Mouse (Mus musculus): Measurements from ENCODE around the gene Inha. TPM values are rescaled to one million over a fixed set of nuclear protein-coding genes. Genes with fewer than 3 reads are reported as not detected.

Gene Inha
- polyA plus RNA-seq, 1 experiment from 2014 or later, result 4.1 TPM

- Histone ChIP-seq H3K9me3 (replicated peaks) (no peaks in the 10 kb centered on the region), H3K4me2 (peak overlapping the region; percentile 91), H3K27ac (no peak overlapping the region), H3K36me3 (peaks cover 22% of the 10 kb centered on the region), H3K9ac (no peak overlapping the region), H3K4me1 (replicated peaks) (peaks cover 28% of the 10 kb centered on the region), H3K27me3 (peaks cover 70% of the 10 kb centered on the region), H3K4me3 (peak overlapping the region; percentile 85)
- ATAC-seq (replicated peaks; ENCODE audit: insufficient number of reproducible peaks, insufficient read depth, low FRiP score, low read depth), result no peak
- 12% methylated on average over 35 of the region's 35 CpGs for WGBS
These were observed 29.5 kb upstream of the Inha start for GRCm38 (mm10) chr1:75477264-75477965.

- no peak for ATAC-seq (replicated peaks; ENCODE audit: insufficient number of reproducible peaks, insufficient read depth, low FRiP score, low read depth)
- peak overlapping the region; percentile 85 for H3K4me3 ChIP-seq
- H3K27ac ChIP-seq, result no peak overlapping the region
- peaks cover 22% of the 10 kb centered on the region for H3K36me3 ChIP-seq
- WGBS, result 48% methylated on average over 3 of the region's 3 CpGs
- peaks cover 70% of the 10 kb centered on the region for H3K27me3 ChIP-seq
- H3K4me1 ChIP-seq (replicated peaks), result peaks cover 30% of the 10 kb centered on the region
- H3K9me3 ChIP-seq (replicated peaks), result no peaks in the 10 kb centered on the region
- peak overlapping the region; percentile 91 for H3K4me2 ChIP-seq
- H3K9ac ChIP-seq, result no peak overlapping the region
These were observed 28.9 kb upstream of the Inha start for GRCm38 (mm10) chr1:75477966-75478290.

DNA sequence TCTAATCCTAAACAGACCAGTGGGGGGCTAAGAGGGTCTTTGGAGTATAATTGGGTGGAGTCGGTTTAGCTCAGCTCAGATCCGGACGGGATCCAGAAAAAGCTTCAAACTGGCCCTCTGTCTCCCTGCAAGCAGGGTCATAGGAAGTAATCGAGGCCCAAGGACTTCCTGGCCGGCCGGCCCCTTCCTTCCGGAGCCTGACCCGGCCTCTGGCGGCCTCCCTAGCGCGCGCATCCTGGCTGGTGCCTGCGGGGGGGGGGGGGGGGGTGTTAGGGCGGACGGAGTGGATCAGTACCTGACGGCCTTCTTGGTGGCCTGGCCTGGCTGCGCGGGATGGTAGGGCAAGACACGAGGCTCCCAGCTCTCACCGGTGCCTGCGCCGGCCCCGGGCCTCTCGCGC is 28.4 kb upstream of the Inha start:
- no peak; the same call in 1 of the 2 replicates for ATAC-seq (replicated peaks; ENCODE audit: insufficient number of reproducible peaks, insufficient read depth, low FRiP score, low read depth)

GRCm38 (mm10) chr1:75478916-75479634 is 27.8 kb upstream of the Inha start, which contains the start of the genes Chpf and Tmem198:
Gene Chpf (minus strand): TSS chr1:75479307.
Gene Tmem198 (plus strand): TSS chr1:75479532.
- H3K9ac ChIP-seq, result peak within 1 kb of the TSS; percentile 74
- peaks cover 74% of the 10 kb centered on the region for H3K27me3 ChIP-seq
- H3K9me3 ChIP-seq (replicated peaks), result no peaks in the 10 kb centered on the region
- WGBS, result under 1% methylated on average over 53 of the region's 76 CpGs
- peak within 1 kb of the TSS; percentile 92 for H3K27ac ChIP-seq
- peaks cover 30% of the 10 kb centered on the region for H3K4me1 ChIP-seq (replicated peaks)
- ATAC-seq (replicated peaks; ENCODE audit: insufficient number of reproducible peaks, insufficient read depth, low FRiP score, low read depth), result peak; percentile 90
- H3K36me3 ChIP-seq, result peaks cover 20% of the 10 kb centered on the region
- peak within 1 kb of the TSS; percentile 91 for H3K4me2 ChIP-seq
- peak within 1 kb of the TSS; percentile 85 for H3K4me3 ChIP-seq

More for the DNA sequence above, 28.4 kb upstream of the Inha start:
- H3K27me3 ChIP-seq, result peaks cover 70% of the 10 kb centered on the region
- peak overlapping the region; percentile 92 for H3K27ac ChIP-seq
- WGBS, result under 1% methylated on average over 19 of the region's 25 CpGs
- peaks cover 22% of the 10 kb centered on the region for H3K36me3 ChIP-seq
- H3K4me3 ChIP-seq, result peak overlapping the region; percentile 85
- H3K9me3 ChIP-seq (replicated peaks), result no peaks in the 10 kb centered on the region
- H3K9ac ChIP-seq, result peak overlapping the region; percentile 74
- H3K4me1 ChIP-seq (replicated peaks), result peaks cover 30% of the 10 kb centered on the region
- H3K4me2 ChIP-seq, result peak overlapping the region; percentile 91

DNA sequence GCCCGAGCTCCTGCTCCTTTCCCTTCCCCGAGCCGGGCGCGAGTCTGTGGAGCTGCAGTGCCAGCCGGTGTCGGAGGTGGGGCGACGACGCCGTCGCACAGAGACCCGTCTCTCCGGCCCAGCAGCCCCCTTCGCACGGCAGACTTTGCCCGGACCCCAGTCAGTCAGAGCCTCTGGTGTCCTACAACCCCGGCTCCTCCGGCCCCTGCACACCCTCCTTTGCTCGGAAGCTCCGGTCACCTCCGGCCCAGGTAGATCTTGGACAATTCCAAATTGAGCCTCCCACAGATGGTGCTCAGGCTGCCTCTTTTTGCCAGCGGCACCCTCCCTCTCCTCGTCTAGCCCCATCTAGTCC is 27.3 kb upstream of the Inha start:
- ATAC-seq (replicated peaks; ENCODE audit: insufficient number of reproducible peaks, insufficient read depth, low FRiP score, low read depth), result no peak
- Histone ChIP-seq H3K27me3 (peaks cover 76% of the 10 kb centered on the region), H3K4me2 (peak overlapping the region; percentile 91), H3K9ac (no peak overlapping the region), H3K4me3 (peak overlapping the region; percentile 85), H3K4me1 (replicated peaks) (peaks cover 30% of the 10 kb centered on the region), H3K27ac (peak overlapping the region; percentile 92; the same call in 1 of the 2 replicates), H3K36me3 (peaks cover 17% of the 10 kb centered on the region), H3K9me3 (replicated peaks) (no peaks in the 10 kb centered on the region)
- 2% methylated on average over 21 of the region's 24 CpGs for WGBS

GRCm38 (mm10) chr1:75480036-75480435 is 26.8 kb upstream of the Inha start:
- ATAC-seq (replicated peaks; ENCODE audit: insufficient number of reproducible peaks, insufficient read depth, low FRiP score, low read depth), result no peak
- Histone ChIP-seq H3K4me1 (replicated peaks) (peaks cover 30% of the 10 kb centered on the region), H3K36me3 (peaks cover 14% of the 10 kb centered on the region), H3K9ac (no peak overlapping the region), H3K9me3 (replicated peaks) (no peaks in the 10 kb centered on the region), H3K27me3 (peaks cover 76% of the 10 kb centered on the region), H3K4me2 (peak overlapping the region; percentile 91), H3K27ac (no peak overlapping the region), H3K4me3 (peak overlapping the region; percentile 85)
- 24% methylated on average over 13 of the region's 13 CpGs for WGBS

GRCm38 (mm10) chr1:75480735-75481134 is 26.1 kb upstream of the Inha start:
- no peaks in the 10 kb centered on the region for H3K9me3 ChIP-seq (replicated peaks)
- ATAC-seq (replicated peaks; ENCODE audit: insufficient number of reproducible peaks, insufficient read depth, low FRiP score, low read depth), result no peak

DNA sequence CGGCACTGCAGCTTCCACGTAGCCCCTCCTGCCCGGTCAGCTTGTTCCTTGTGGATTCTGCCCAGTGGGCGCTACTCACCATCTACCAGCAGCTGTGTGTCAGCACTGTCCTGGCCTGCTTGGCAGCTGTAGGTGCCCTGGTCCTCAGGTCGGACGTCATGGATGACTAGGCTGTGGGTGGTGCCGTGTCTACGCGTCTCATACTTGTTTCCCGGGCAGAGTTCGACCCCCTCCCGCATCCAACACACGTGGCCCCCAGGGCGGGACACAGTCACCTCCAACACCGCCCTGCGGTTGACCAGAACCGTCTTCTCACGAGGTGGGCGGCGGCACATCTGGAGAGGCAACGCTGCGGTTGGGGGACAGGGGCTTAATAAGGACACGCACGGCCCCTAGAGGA is 20.3 kb upstream of the Inha start:
- H3K27ac ChIP-seq, result no peak overlapping the region
- peak overlapping the region; percentile 75; the same call in 1 of the 2 replicates for H3K4me2 ChIP-seq
- peaks cover 74% of the 10 kb centered on the region for H3K27me3 ChIP-seq
- WGBS, result 35% methylated on average over 24 of the region's 24 CpGs
- peaks cover 24% of the 10 kb centered on the region for H3K4me1 ChIP-seq (replicated peaks)
- no peak overlapping the region for H3K9ac ChIP-seq
- peaks cover 54% of the 10 kb centered on the region for H3K36me3 ChIP-seq
- no peak overlapping the region for H3K4me3 ChIP-seq
- ATAC-seq (replicated peaks; ENCODE audit: insufficient number of reproducible peaks, insufficient read depth, low FRiP score, low read depth), result no peak
- H3K9me3 ChIP-seq (replicated peaks), result no peaks in the 10 kb centered on the region

More at GRCm38 (mm10) chr1:75480735-75481134, 26.1 kb upstream of the Inha start:
- no peak overlapping the region for H3K9ac ChIP-seq
- H3K4me1 ChIP-seq (replicated peaks), result peaks cover 30% of the 10 kb centered on the region
- H3K4me2 ChIP-seq, result no peak overlapping the region
- no peak overlapping the region for H3K27ac ChIP-seq
- peaks cover 76% of the 10 kb centered on the region for H3K27me3 ChIP-seq
- H3K36me3 ChIP-seq, result peaks cover 14% of the 10 kb centered on the region
- H3K4me3 ChIP-seq, result no peak overlapping the region
- WGBS, result 82% methylated on average over 7 of the region's 7 CpGs

DNA sequence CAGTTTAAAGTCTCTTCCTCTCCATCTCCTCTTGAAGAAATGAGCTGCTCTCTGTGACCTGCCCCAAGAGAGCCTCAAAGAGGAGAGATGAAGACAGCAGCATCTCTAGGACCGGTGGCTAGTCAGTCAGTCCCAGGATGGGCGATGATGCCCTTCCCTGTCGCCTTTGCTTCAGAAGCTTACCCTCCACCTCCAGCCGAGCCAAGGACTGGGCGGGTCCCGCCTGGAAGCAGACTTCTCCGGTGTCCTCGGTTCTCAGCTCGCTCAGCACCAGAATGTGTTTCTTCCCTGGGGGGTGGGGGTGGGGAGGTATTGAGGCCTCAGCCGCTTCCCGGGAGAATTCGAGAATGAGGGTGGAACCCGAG is 19.9 kb upstream of the Inha start:
- 21% methylated on average over 13 of the region's 13 CpGs for WGBS
- Histone ChIP-seq H3K27me3 (peaks cover 72% of the 10 kb centered on the region), H3K9ac (no peak overlapping the region), H3K4me3 (peak overlapping the region; percentile 46), H3K4me2 (peak overlapping the region; percentile 75), H3K4me1 (replicated peaks) (peaks cover 24% of the 10 kb centered on the region), H3K36me3 (peaks cover 59% of the 10 kb centered on the region), H3K9me3 (replicated peaks) (no peaks in the 10 kb centered on the region), H3K27ac (no peak overlapping the region)
- no peak for ATAC-seq (replicated peaks; ENCODE audit: insufficient number of reproducible peaks, insufficient read depth, low FRiP score, low read depth)

GRCm38 (mm10) chr1:75487405-75488161 is 19.3 kb upstream of the Inha start:
- Histone ChIP-seq H3K4me1 (replicated peaks) (peaks cover 24% of the 10 kb centered on the region), H3K27ac (no peak overlapping the region), H3K9me3 (replicated peaks) (no peaks in the 10 kb centered on the region), H3K36me3 (peaks cover 65% of the 10 kb centered on the region), H3K4me2 (peak overlapping the region; percentile 75), H3K27me3 (peaks cover 68% of the 10 kb centered on the region), H3K9ac (0 out of 2 replicates have a peak overlapping the region, but pooled peaks have one; percentile 24), H3K4me3 (peak overlapping the region; percentile 46)
- ATAC-seq (replicated peaks; ENCODE audit: insufficient number of reproducible peaks, insufficient read depth, low FRiP score, low read depth), result peak; percentile 43
- 3% methylated on average over 62 of the region's 62 CpGs for WGBS

All from heart, embryonic 15.5 days (tissue).